Mouse (Mus musculus): ENCODE measurements at regions not wholly inside any gene's neighbourhood (a gene's known extent, or its start where the extent isn't known, plus 50 kb on each side); places are given as distances from the start of the nearest gene placed in this dataset.

- TF ChIP-seq EP300 (IDR thresholded peaks at IDR 0.05; ENCODE audit: low read depth), result no peak
- TF ChIP-seq CTCF (IDR thresholded peaks at IDR 0.05; ENCODE audit: low read depth), result no peak
These were observed 193.2 kb downstream of the Tm2d1 start for GRCm38 (mm10) chr4:98189894-98190293.
